Mouse (Mus musculus) ES-E14 (cell line): ENCODE data around the gene Fbxo47.

ENCODE experiments used
- CHD2 ChIP-seq: IDR thresholded peaks from 2 replicates; pipeline ENCODE4 v1.6.1; 2014; ENCODE audit warnings: mild to moderate bottlenecking, low read depth, low read length, inconsistent platforms
- HCFC1 ChIP-seq: IDR thresholded peaks from 2 replicates; pipeline ENCODE4 v1.6.1; 2012; ENCODE audit warnings: low read length, inconsistent platforms, borderline replicate concordance; ENCODE audit not compliant: insufficient read depth
- MAFK ChIP-seq: IDR thresholded peaks from 2 replicates; pipeline ENCODE4 v1.6.1; 2014; ENCODE audit warnings: mild to moderate bottlenecking, low read depth, low read length, inconsistent platforms; ENCODE audit not compliant: insufficient read depth
- ZC3H11A ChIP-seq: IDR thresholded peaks from 2 replicates; pipeline ENCODE4 v1.6.1; 2012; ENCODE audit warnings: low read depth, mild to moderate bottlenecking, inconsistent platforms, low read length, borderline replicate concordance

DNA sequence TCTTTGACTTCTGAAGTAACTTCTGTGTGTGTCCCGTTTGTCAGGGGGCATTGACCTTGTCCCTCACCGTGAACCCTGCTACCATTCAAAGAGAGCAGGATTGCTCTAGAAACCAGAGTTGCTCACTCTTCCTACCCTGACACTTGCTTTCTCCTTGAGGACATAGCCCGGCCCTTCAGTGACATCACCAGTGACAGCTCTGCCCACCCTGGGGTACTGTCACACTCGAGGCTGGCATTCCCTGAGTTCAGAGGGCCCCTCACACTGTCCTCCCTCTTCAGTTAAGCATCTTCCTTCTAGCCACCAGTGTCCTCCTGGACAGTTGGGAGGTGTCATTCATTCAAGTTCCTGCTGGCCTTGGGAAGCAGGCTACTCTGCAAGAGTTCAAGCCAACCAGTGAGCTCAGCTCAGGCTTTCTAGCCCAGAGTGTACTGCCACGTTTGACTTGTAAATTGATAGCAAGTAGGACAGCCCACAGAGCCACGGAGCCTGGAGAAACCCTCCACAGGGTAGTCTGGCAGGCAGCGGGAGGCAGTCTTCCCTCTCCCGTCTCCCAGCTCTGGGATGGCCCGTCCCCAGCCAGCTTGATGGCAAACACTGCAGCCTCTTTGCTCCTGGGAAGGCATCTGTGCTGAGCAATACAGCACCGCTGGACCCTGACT lies 45.0 kb downstream of the Fbxo47 start:
- no peak for TF ChIP-seq CHD2
- TF ChIP-seq MAFK = no peak
- TF ChIP-seq ZC3H11A = no peak
- no peak for TF ChIP-seq HCFC1
